Mouse (Mus musculus): ENCODE results near the gene Rhbdd3.

DNA sequence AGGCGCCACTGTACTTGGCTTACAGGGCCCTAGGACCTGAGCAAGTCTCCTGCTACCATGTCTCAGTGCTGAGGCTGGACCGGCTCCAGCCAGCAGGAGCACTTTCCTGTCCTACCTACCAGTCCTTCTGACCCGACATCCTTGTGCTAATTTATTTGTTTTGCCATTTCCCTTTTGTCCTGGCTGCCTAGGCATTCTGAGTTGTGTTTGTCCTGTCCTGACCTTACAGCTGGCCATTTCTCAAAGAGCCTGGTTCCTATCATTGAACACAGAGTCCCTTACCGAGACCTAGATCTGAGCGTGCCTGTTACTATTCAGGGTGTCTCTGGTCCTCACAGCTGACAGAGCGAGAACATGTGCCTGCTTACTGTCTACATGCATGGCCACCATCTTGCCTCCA, 43.9 kb upstream of the Rhbdd3 start:
- no peak for TF ChIP-seq POLR2A (IDR thresholded peaks at IDR 0.05; ENCODE audit: borderline replicate concordance, control insufficient read depth, low read depth, low read length)
- TF ChIP-seq CTCF (IDR thresholded peaks at IDR 0.05; ENCODE audit: control insufficient read depth, insufficient read depth, low read length) = no peak

Data from bone marrow, adult 2 months (tissue).